Mouse (Mus musculus): Measurements from ENCODE around the gene Slc16a2. TPM values are rescaled to one million over a fixed set of nuclear protein-coding genes. Genes with fewer than 3 reads are reported as not detected.

The Slc16a2 gene
- 10 to 100 TPM; 26.7 to 29.2 TPM for total RNA-seq (2021)
- long read RNA-seq, experiment 1, full-length matches to known transcripts: 31 of 48 reads
- long read RNA-seq, experiment 1, partial matches to known transcripts: 1 of 48 reads
- long read RNA-seq, experiment 1, other reads (novel, unspliced or antisense): 16 of 48 reads
- long read RNA-seq, experiment 2, full-length matches to known transcripts: 10 of 31 reads
- long read RNA-seq, experiment 2, partial matches to known transcripts: 3 of 31 reads
- long read RNA-seq, experiment 2, other reads (novel, unspliced or antisense): 18 of 31 reads

- peak; percentile 19 to 35 for DNase-seq (ENCODE audit: low spot score in 2 of 2)
These were observed at the start of gene Slc16a2 for GRCm38 (mm10) chrX:103821832-103822196. Gene Slc16a2 (minus strand): TSS chrX:103821983.

- DNase-seq (ENCODE audit: low spot score in 2 of 2): no peak
These were observed 41.7 kb upstream of the Slc16a2 start for GRCm38 (mm10) chrX:103863502-103863901.

- DNase-seq (ENCODE audit: low spot score in 2 of 2): no peak
These were observed 41.1 kb upstream of the Slc16a2 start for GRCm38 (mm10) chrX:103862877-103863276.

- DNase-seq (ENCODE audit: low spot score in 2 of 2): peak; percentile 12 to 31
These were observed 23.5 kb upstream of the Slc16a2 start for GRCm38 (mm10) chrX:103845266-103845665.

GRCm38 (mm10) chrX:103828836-103829235, 7.1 kb upstream of the Slc16a2 start:
- DNase-seq (ENCODE audit: low spot score in 2 of 2): no peak

- no peak for DNase-seq (ENCODE audit: low spot score in 2 of 2)
These were observed 558 bp upstream of the Slc16a2 start for GRCm38 (mm10) chrX:103822271-103822811.

GRCm38 (mm10) chrX:103821195-103821831, 470 bp downstream of the Slc16a2 start:
- DNase-seq (ENCODE audit: low spot score in 2 of 2): peak in 1 of 2 experiments; percentile 2

GRCm38 (mm10) chrX:103820307-103821194, 1.2 kb downstream of the Slc16a2 start:
- DNase-seq (ENCODE audit: low spot score in 2 of 2): peak; percentile 3 to 18

GRCm38 (mm10) chrX:103819253-103819652, 2.5 kb downstream of the Slc16a2 start:
- DNase-seq (ENCODE audit: low spot score in 2 of 2): peak in 1 of 2 experiments; percentile 2

- DNase-seq (ENCODE audit: low spot score in 2 of 2): no peak
These were observed 9.1 kb downstream of the Slc16a2 start for GRCm38 (mm10) chrX:103812690-103813089.

GRCm38 (mm10) chrX:103810483-103810882, 11.3 kb downstream of the Slc16a2 start:
- DNase-seq (ENCODE audit: low spot score in 2 of 2): no peak

- DNase-seq (ENCODE audit: low spot score in 2 of 2): no peak
These were observed 15.4 kb downstream of the Slc16a2 start for GRCm38 (mm10) chrX:103806373-103806772.

- DNase-seq (ENCODE audit: low spot score in 2 of 2): no peak
These were observed 24.8 kb downstream of the Slc16a2 start for GRCm38 (mm10) chrX:103796961-103797360.

- no peak for DNase-seq (ENCODE audit: low spot score in 2 of 2)
These were observed 26.3 kb downstream of the Slc16a2 start for GRCm38 (mm10) chrX:103795506-103795905.

GRCm38 (mm10) chrX:103791329-103791728, 30.5 kb downstream of the Slc16a2 start:
- DNase-seq (ENCODE audit: low spot score in 2 of 2): no peak

- no peak for DNase-seq (ENCODE audit: low spot score in 2 of 2)
These were observed 36.1 kb downstream of the Slc16a2 start for GRCm38 (mm10) chrX:103785681-103786080.

GRCm38 (mm10) chrX:103776412-103776811, 45.4 kb downstream of the Slc16a2 start:
- DNase-seq (ENCODE audit: low spot score in 2 of 2): no peak

GRCm38 (mm10) chrX:103746197-103746596, 75.6 kb downstream of the Slc16a2 start:
- no peak for DNase-seq (ENCODE audit: low spot score in 2 of 2)

- peak; percentile 26 to 67 for DNase-seq (ENCODE audit: low spot score in 2 of 2)
These were observed 77.4 kb downstream of the Slc16a2 start for GRCm38 (mm10) chrX:103744171-103745039.

GRCm38 (mm10) chrX:103742057-103742315, 79.8 kb downstream of the Slc16a2 start:
- no peak for DNase-seq (ENCODE audit: low spot score in 2 of 2)
